ENCODE assay signal across 23 mouse cellular contexts in the genomic region with DNA sequence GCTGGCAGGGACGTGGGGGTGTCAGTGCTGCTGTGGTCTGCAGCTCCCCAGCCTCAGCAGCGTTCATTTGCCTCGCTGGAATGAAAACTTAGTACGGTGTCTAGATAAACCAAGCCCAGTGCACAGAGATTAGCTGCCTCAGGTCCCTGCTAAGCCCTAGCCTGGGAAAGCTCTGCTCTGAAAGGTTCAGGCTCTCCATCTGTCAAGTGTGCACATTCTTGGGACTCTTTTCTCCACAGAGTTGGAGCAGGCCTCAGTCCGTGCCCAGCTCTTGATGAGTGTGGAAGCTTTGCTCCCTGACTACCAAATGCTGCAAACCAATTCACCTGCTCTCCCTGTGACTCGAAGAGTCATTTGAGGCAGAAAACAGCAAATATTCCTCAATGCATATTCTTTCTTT. TPM values are rescaled to one million over a fixed set of nuclear protein-coding genes. Genes with fewer than 3 reads are reported as not detected.
"Had no signal": no experiment of that assay in that cellular context is flagged by ENCODE, and none has a peak within 500 bp of the region (broad histone marks: within the 10 kb centered on the region; RNA-seq: fewer than 3 reads in every experiment).

No protein-coding gene starts in this region.

- H3K9ac ChIP-seq: liver, embryonic 15.5 days; lung, embryonic 14.5 days; neural tube, embryonic 15.5 days had no signal

- H3K9me3 ChIP-seq: limb, embryonic 10.5 days; liver, embryonic 15.5 days; midbrain, embryonic 10.5 days; neural tube, embryonic 15.5 days had no signal

- H3K27ac ChIP-seq: limb, embryonic 10.5 days; liver, embryonic 15.5 days; midbrain, embryonic 10.5 days; neural tube, embryonic 15.5 days had no signal

- H3K4me1 ChIP-seq: liver, embryonic 15.5 days had no signal

- H3K4me3 ChIP-seq: limb, embryonic 10.5 days; liver, embryonic 15.5 days; midbrain, embryonic 10.5 days; myocyte; neural tube, embryonic 15.5 days had no signal

- DNase-seq: kidney, postnatal 14 days; lung, embryonic 14.5 days; lung, postnatal 10 days; lung, postnatal 4 days; midbrain, embryonic 14.5 days; right cerebral cortex, adult 18-20 months; right cerebral cortex, postnatal 25 days; thymus, adult 18-20 months; thymus, postnatal 14 days had no signal

- H3K4me2 ChIP-seq: liver, embryonic 11.5 days; liver, embryonic 15.5 days; lung, embryonic 14.5 days; neural tube, embryonic 15.5 days had no signal

- H3K36me3 ChIP-seq: limb, embryonic 10.5 days; liver, embryonic 15.5 days; midbrain, embryonic 10.5 days; neural tube, embryonic 15.5 days had no signal

RNA-seq across cellular contexts. Expression of a gene that starts 43.5 kb away (rescaled TPM):
- total RNA-seq: layer of hippocampus, adult 8-10 months; left cerebral cortex, adult 18-20 months; left cerebral cortex, postnatal 14 days; megakaryocyte, adult 5-6 weeks had no signal
- polyA plus RNA-seq: large intestine, adult 2 months; limb, embryonic 10.5 days; limb, embryonic 14.5 days; liver, embryonic 11.5 days; liver, embryonic 15.5 days; lung, embryonic 14.5 days; midbrain, embryonic 10.5 days; midbrain, embryonic 14.5 days; myocyte; neural tube, embryonic 11.5 days; neural tube, embryonic 15.5 days; small intestine, adult 2 months had no signal
